Mouse (Mus musculus): ENCODE data around the gene Arpp19. TPM values are rescaled to one million over a fixed set of nuclear protein-coding genes. Genes with fewer than 3 reads are reported as not detected.

The Arpp19 gene
- total and polyA plus RNA-seq, 2 experiments from 2014 or later = 24.3 to 229 TPM

- H3K4me3 ChIP-seq (ENCODE audit: low read depth, low read length) = no peak overlapping the region
- peaks cover 63% of the 10 kb centered on the region for H3K36me3 ChIP-seq (replicated peaks; ENCODE audit: control insufficient read depth, insufficient read depth, low read length)
- no peaks in the 10 kb centered on the region for H3K9me3 ChIP-seq (replicated peaks; ENCODE audit: control insufficient read depth, low read length)
- no peaks in the 10 kb centered on the region for H3K27me3 ChIP-seq (ENCODE audit: control insufficient read depth, insufficient read depth, low read length)
- no peak overlapping the region for H3K27ac ChIP-seq (ENCODE audit: low read depth)
- H3K9ac ChIP-seq (replicated peaks; ENCODE audit: low read depth, low read length) = no peak overlapping the region
- ATAC-seq (ENCODE audit: insufficient read depth, low read depth) (no peak), DNase-seq (ENCODE audit: low spot score) (no peak)
- no peaks in the 10 kb centered on the region for H3K4me1 ChIP-seq (ENCODE audit: control insufficient read depth, insufficient read depth)
- H3K4me2 ChIP-seq (ENCODE audit: low read depth, low read length) = no peak overlapping the region
- WGBS = 89% methylated on average over 6 of the region's 6 CpGs
- TF ChIP-seq CTCF (IDR thresholded peaks at IDR 0.05; ENCODE audit: low read depth) = no peak
- no peak for TF ChIP-seq EP300 (IDR thresholded peaks at IDR 0.05; ENCODE audit: low read depth)
These were observed 18.2 kb upstream of the Arpp19 start for GRCm38 (mm10) chr9:75019181-75019580.

GRCm38 (mm10) chr9:75019592-75019991 is 17.8 kb upstream of the Arpp19 start:
- Histone ChIP-seq H3K9ac (replicated peaks; ENCODE audit: low read depth, low read length) (no peak overlapping the region), H3K36me3 (replicated peaks; ENCODE audit: control insufficient read depth, insufficient read depth, low read length) (peaks cover 61% of the 10 kb centered on the region), H3K4me2 (ENCODE audit: low read depth, low read length) (no peak overlapping the region), H3K9me3 (replicated peaks; ENCODE audit: control insufficient read depth, low read length) (no peaks in the 10 kb centered on the region), H3K4me3 (ENCODE audit: low read depth, low read length) (no peak overlapping the region), H3K4me1 (ENCODE audit: control insufficient read depth, insufficient read depth) (no peaks in the 10 kb centered on the region), H3K27me3 (ENCODE audit: control insufficient read depth, insufficient read depth, low read length) (no peaks in the 10 kb centered on the region), H3K27ac (ENCODE audit: low read depth) (no peak overlapping the region)
- ATAC-seq (ENCODE audit: insufficient read depth, low read depth) = no peak
- WGBS = 97% methylated on average over 3 of the region's 3 CpGs
- no peak for DNase-seq (ENCODE audit: low spot score)
- TF ChIP-seq EP300 (IDR thresholded peaks at IDR 0.05; ENCODE audit: low read depth) (no peak), CTCF (IDR thresholded peaks at IDR 0.05; ENCODE audit: low read depth) (no peak)

GRCm38 (mm10) chr9:75020561-75020960 is 16.9 kb upstream of the Arpp19 start:
- Histone ChIP-seq H3K4me1 (ENCODE audit: control insufficient read depth, insufficient read depth) (no peaks in the 10 kb centered on the region), H3K36me3 (replicated peaks; ENCODE audit: control insufficient read depth, insufficient read depth, low read length) (peaks cover 56% of the 10 kb centered on the region), H3K4me3 (ENCODE audit: low read depth, low read length) (no peak overlapping the region), H3K4me2 (ENCODE audit: low read depth, low read length) (no peak overlapping the region), H3K9me3 (replicated peaks; ENCODE audit: control insufficient read depth, low read length) (no peaks in the 10 kb centered on the region), H3K27me3 (ENCODE audit: control insufficient read depth, insufficient read depth, low read length) (no peaks in the 10 kb centered on the region), H3K9ac (replicated peaks; ENCODE audit: low read depth, low read length) (no peak overlapping the region), H3K27ac (ENCODE audit: low read depth) (no peak overlapping the region)
- DNase-seq (ENCODE audit: low spot score) = no peak
- no peak for TF ChIP-seq EP300 (IDR thresholded peaks at IDR 0.05; ENCODE audit: low read depth)
- TF ChIP-seq CTCF (IDR thresholded peaks at IDR 0.05; ENCODE audit: low read depth) = no peak
- WGBS = 79% methylated on average over 4 of the region's 4 CpGs
- ATAC-seq (ENCODE audit: insufficient read depth, low read depth) = no peak

GRCm38 (mm10) chr9:75022546-75022945 is 14.9 kb upstream of the Arpp19 start:
- no peak for ATAC-seq (ENCODE audit: insufficient read depth, low read depth)
- H3K4me1 ChIP-seq (ENCODE audit: control insufficient read depth, insufficient read depth) = no peaks in the 10 kb centered on the region
- H3K36me3 ChIP-seq (replicated peaks; ENCODE audit: control insufficient read depth, insufficient read depth, low read length) = peaks cover 49% of the 10 kb centered on the region
- no peaks in the 10 kb centered on the region for H3K9me3 ChIP-seq (replicated peaks; ENCODE audit: control insufficient read depth, low read length)
- no peak for DNase-seq (ENCODE audit: low spot score)
- WGBS = 90% methylated on average over 7 of the region's 7 CpGs
- TF ChIP-seq EP300 (IDR thresholded peaks at IDR 0.05; ENCODE audit: low read depth) = no peak
- TF ChIP-seq CTCF (IDR thresholded peaks at IDR 0.05; ENCODE audit: low read depth) = no peak
- H3K27me3 ChIP-seq (ENCODE audit: control insufficient read depth, insufficient read depth, low read length) = no peaks in the 10 kb centered on the region
- no peak overlapping the region for H3K4me3 ChIP-seq (ENCODE audit: low read depth, low read length)
- H3K4me2 ChIP-seq (ENCODE audit: low read depth, low read length) = no peak overlapping the region
- H3K9ac ChIP-seq (replicated peaks; ENCODE audit: low read depth, low read length) = no peak overlapping the region
- no peak overlapping the region for H3K27ac ChIP-seq (ENCODE audit: low read depth)

- Histone ChIP-seq H3K9me3 (replicated peaks; ENCODE audit: control insufficient read depth, low read length) (no peaks in the 10 kb centered on the region), H3K4me1 (ENCODE audit: control insufficient read depth, insufficient read depth) (no peaks in the 10 kb centered on the region), H3K27ac (ENCODE audit: low read depth) (no peak overlapping the region), H3K27me3 (ENCODE audit: control insufficient read depth, insufficient read depth, low read length) (no peaks in the 10 kb centered on the region), H3K36me3 (replicated peaks; ENCODE audit: control insufficient read depth, insufficient read depth, low read length) (peaks cover 44% of the 10 kb centered on the region), H3K4me2 (ENCODE audit: low read depth, low read length) (no peak overlapping the region), H3K9ac (replicated peaks; ENCODE audit: low read depth, low read length) (no peak overlapping the region), H3K4me3 (ENCODE audit: low read depth, low read length) (no peak overlapping the region)
- ATAC-seq (ENCODE audit: insufficient read depth, low read depth) = no peak
- no peak for DNase-seq (ENCODE audit: low spot score)
- TF ChIP-seq CTCF (IDR thresholded peaks at IDR 0.05; ENCODE audit: low read depth) (no peak), EP300 (IDR thresholded peaks at IDR 0.05; ENCODE audit: low read depth) (no peak)
- WGBS = 80% methylated on average over 5 of the region's 5 CpGs
These were observed 14.1 kb upstream of the Arpp19 start for GRCm38 (mm10) chr9:75023150-75023894.

GRCm38 (mm10) chr9:75024089-75024488 is 13.3 kb upstream of the Arpp19 start:
- WGBS = 39% methylated on average over 7 of the region's 7 CpGs
- Histone ChIP-seq H3K9ac (replicated peaks; ENCODE audit: low read depth, low read length) (no peak overlapping the region), H3K27me3 (ENCODE audit: control insufficient read depth, insufficient read depth, low read length) (no peaks in the 10 kb centered on the region), H3K27ac (ENCODE audit: low read depth) (no peak overlapping the region), H3K4me2 (ENCODE audit: low read depth, low read length) (no peak overlapping the region), H3K4me3 (ENCODE audit: low read depth, low read length) (no peak overlapping the region), H3K9me3 (replicated peaks; ENCODE audit: control insufficient read depth, low read length) (no peaks in the 10 kb centered on the region), H3K4me1 (ENCODE audit: control insufficient read depth, insufficient read depth) (no peaks in the 10 kb centered on the region), H3K36me3 (replicated peaks; ENCODE audit: control insufficient read depth, insufficient read depth, low read length) (peaks cover 44% of the 10 kb centered on the region)
- TF ChIP-seq EP300 (IDR thresholded peaks at IDR 0.05; ENCODE audit: low read depth) (no peak), CTCF (IDR thresholded peaks at IDR 0.05; ENCODE audit: low read depth) (no peak)
- DNase-seq (ENCODE audit: low spot score) (no peak), ATAC-seq (ENCODE audit: insufficient read depth, low read depth) (no peak)
